Mouse (Mus musculus): ENCODE measurements at regions not wholly inside any gene's neighbourhood (a gene's known extent, or its start where the extent isn't known, plus 50 kb on each side); places are given as distances from the start of the nearest gene placed in this dataset.
A peak's percentile ranks its signal among the peaks of the same experiment; 100 is the strongest.

DNA sequence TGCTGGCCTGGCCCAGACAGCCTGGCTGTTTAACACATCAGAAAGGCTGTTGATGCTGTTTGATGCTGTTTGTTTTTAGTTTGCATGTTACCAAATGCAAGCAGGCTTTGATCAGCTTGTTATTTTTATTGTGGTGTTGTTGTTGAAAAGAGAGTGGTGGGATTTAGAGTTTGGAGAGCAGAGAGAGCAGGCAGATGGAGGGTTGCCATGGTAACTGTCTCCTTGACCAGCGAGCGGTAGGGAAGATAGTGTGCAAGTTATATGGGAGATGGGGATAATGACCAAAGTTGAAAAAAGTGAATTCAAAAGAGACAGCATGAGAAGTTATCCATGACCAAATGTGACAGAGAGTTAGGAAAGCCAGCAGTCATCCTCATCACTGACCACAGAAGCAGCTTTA lies 83.3 kb downstream of the Cmc2 start:
- DNase-seq = no peak

DNA sequence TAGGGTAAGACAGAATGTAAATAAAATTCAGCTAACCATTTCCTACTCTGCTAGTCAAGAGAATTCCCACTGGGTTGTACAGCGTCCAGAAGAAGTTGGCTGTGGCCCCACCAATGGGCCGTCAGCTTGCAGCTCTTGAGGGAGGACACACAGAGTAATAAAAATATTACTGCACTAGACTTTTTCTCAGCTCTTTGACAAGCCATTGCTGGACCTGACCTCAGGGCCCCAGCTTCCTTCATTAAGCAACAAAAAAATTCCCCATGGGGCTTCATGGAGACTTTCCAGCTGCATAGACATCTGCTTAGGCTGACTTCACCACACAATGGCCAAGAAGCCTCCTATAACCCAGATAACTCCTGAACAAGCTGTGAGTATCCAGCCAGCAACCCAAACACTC lies 89.1 kb downstream of the Cmc2 start:
- DNase-seq = peak; percentile 71

DNA sequence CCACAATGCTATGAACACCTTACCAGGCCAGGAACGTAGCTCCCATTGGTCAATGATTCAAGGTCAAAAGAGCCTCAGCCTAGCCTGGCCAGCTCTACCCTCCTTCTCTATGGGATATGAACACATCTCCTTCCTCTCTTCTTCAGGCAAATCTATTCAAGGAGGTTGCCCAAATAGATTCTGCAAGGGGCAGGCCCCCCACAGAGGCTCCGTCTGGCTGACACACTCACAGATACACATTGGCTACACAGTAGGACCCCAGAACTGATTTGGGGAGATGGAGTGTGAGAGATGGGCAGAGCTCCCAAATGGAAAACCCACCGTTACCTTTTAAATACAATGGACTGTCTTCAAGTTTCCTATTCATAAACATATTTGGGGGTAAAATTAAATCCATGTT lies 91.6 kb downstream of the Cmc2 start:
- no peak for DNase-seq

DNA sequence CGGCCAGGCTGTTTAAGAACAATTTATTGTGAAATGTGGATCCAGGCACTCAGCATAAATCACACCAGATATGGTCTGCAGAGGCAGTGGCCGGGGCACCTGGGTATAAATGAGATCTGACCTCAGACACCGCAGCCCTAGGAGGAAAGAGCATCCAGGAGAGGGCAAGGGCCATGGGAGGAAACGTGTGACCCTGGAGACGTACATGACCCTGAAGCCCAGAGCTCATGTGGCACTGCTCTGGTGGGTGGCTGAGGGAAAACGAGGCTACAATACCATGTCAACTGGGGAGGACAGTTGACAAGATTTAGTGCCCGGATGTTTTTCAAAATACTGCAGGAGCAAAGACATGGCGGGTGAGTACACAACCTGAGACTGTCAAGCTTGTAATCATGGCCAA lies 93.0 kb downstream of the Cmc2 start:
- no peak for DNase-seq

DNA sequence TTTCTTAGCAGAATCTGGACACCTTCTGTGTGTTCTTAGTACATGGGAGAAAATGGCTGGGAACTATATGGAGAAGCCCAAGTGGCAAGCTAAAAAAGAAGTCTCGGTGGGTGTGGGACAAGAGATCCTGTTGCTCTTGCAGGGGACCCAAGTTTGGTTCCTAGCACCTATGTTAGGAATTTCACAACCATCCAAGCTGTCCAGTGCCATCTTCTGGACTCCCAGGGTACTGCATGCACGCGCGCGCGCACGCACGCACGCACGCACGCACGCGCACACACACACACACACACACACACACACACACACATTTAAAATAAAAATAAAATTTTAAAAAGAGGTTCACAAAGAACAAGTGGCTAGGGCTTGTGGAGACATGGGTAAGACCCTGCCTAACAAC lies 94.1 kb downstream of the Cmc2 start:
- no peak for DNase-seq

DNA sequence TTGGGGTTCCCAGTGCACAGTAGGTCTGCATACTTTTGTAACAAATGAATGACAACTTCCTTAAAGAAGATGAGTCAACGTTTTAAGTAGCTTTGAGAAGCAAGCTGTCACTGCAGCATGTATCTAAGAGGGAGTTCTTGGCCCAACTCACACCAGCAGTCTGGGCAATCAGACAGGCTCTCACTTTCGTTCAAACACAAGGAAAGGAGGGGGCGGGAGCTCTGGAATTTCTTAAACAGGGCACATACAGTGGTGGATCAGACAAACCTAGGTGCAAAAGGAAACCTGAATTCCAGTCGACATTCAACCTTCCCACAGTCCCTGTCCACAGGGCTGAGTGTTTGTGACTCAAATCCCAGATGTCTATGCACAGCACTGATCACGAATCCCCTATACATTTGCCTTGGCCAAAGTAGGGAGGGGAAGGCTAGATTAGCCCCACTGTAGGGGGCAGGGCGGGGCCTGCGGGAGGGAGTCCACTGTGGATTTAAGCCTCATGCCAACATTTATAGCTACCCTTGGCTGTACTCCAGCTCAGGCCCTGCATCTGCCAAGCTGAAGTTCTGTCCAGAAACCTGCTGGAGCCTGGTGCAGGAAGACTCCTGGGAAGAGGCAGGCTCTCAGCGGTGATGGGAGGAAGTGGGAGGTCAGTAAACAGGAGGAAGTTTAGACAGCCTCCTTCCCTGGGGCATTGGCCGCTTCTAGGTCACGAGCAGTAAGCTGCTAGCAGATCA lies 81.5 kb upstream of the Cdyl2 start:
- peak; percentile 81 for DNase-seq

DNA sequence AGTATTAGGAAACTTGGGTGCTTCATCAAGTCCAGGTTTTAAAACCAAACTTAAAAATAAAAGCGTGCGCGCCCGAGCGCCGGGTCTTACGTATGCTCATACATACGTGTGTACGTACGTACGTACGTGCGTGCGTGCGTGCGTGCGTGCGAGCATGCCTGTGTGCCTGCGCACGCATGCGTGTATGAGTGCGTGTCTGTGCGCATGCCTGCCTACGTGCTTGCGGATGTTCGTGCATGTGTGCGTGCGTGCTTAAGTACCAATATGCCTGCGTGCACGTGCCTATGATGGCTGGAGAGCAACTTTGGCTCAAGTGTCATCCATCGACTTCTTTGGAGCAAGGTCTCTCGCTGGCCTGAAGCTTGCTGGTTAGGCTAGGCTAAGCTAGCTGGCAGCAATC lies 68.5 kb upstream of the Cdyl2 start:
- no peak for DNase-seq

DNA sequence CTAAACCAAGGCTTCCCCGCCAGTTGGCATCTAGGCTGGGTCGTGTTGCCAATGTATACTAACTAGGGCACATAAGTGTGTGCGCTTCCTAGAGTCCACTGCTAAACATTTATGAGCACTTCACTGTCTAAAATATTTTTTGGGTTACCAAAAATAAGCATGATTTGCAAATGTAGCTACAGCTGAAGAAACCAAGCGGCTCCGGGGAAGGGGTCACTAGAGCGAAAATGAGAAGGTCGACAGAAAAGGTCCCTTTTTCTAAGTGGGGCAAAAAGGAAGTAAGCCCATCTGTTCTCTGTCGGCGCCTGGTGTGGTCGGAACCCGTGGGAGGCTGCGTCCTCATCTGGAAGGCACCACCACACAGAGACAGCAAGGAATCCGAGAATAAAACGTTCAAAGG lies 67.8 kb upstream of the Cdyl2 start:
- DNase-seq = no peak

DNA sequence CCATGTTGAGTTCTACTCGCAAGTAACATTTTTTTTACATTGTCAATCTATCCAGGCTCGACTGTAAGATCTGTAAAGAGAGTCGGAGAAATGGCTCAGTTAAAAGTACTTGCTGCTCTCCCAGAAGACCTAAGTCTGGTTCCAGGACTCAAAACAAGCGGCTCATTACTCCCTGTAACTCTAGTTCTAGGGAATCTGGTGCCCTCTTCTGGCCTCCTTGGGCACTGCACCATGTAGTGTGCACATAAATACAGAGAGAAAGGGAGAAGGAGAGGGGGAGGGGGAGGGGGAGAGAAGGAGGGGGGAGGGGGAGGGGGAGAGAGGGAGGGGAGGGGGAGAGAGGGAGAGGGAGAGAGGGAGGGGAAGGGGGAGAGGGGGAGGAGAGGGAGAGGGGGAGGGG lies 66.2 kb upstream of the Cdyl2 start:
- DNase-seq = no peak

DNA sequence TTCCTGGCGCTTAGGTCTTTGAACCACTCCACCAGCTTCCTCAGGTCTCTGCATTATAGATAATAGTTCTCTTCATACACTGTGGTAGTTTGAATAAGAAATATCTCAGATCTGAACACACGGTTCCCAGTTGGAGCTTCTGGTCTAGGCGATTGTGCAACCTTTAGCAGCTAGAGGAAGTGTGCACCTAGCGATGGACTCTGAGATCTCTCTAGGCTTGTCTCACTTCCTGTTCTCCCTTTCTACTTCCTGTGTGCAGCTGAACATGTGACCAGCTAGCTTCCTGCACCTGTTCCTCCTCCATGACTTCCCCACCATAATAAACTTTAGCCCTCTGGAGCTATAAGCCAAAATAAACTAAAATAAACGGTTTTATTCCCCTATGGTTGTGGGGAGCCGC lies 62.9 kb upstream of the Cdyl2 start:
- DNase-seq = no peak

DNA sequence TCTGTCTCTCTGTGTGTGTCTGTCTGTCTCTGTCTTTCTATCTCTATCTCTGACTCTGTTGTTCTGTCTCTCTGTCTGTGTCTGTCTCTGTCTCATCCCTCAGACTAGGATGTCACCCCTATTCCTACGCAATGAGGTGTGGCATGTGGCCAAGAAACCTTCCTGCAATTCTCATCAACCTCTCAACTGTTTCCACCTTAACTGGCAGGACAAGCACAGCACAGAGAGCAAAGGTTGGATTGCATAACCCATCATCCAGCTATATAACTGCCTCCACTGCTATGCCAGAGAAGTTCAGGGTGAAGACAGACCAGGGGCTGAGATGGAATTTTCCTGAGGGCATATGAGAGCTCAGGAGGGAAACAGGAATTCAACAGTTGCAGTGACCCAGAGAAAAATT lies 60.3 kb upstream of the Cdyl2 start:
- DNase-seq = peak; percentile 76

DNA sequence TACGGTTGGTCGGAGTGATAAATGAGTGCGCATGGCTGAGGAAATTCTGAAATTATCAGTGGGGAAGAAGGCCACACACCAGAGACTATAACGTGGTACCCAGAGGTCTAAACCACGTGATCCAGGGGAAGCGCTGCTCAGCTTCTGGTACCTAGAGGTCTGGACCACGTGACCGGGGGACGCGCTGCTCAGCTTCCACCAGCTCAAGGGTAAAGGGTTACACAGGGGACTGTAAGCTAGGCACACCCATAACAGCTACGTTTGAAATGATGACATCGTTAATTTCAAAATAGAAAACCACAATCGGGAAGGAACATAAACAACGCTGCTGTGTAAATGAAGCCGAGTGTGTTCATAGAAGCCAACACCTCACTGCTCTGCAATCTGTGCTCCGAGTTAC lies 57.5 kb upstream of the Cdyl2 start:
- no peak for DNase-seq

Data from kidney, adult 9 months (tissue).